Mouse (Mus musculus): Measurements from ENCODE around the gene Atp1b2. TPM values are rescaled to one million over a fixed set of nuclear protein-coding genes. Genes with fewer than 3 reads are reported as not detected.

Gene Atp1b2
- total RNA-seq, 2 experiments from 2014 or later = 31.8 to 31.9 TPM

- no peak for DNase-seq
- intact Hi-C loops (cut with DNase I) = no loop called here
These were observed 5.2 kb upstream of the Atp1b2 start for GRCm38 (mm10) chr11:69610899-69611298.

DNA sequence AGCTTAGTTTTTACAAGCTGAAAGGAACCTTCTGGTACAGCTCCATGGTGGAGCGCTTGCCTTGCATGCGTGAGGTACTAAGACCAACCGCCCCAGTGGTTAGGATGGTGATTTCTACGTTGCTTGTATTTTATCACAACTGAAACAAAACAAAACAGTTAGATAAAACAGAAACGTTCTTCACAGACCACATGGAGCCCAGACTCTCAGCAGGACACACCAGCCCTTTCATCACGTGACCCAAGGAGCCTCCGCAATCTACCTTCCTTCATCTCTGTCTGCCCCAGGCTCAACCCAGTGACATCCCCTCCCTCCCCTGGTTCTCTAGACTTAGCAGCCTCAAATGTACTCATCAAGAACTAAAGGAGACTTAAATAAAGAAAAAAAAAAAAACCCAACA, 3.7 kb upstream of the Atp1b2 start:
- intact Hi-C loops (cut with DNase I) = no loop called here
- no peak for DNase-seq

GRCm38 (mm10) chr11:69608525-69608924, 2.8 kb upstream of the Atp1b2 start:
- intact Hi-C loops (cut with DNase I) = no loop called here
- DNase-seq = no peak

GRCm38 (mm10) chr11:69606832-69607231, 1.1 kb upstream of the Atp1b2 start:
- intact Hi-C loops (cut with DNase I) = no loop called here
- no peak for DNase-seq

- intact Hi-C loops (cut with DNase I) = no loop called here
- DNase-seq = no peak
These were observed 701 bp upstream of the Atp1b2 start for GRCm38 (mm10) chr11:69606491-69606795.

DNA sequence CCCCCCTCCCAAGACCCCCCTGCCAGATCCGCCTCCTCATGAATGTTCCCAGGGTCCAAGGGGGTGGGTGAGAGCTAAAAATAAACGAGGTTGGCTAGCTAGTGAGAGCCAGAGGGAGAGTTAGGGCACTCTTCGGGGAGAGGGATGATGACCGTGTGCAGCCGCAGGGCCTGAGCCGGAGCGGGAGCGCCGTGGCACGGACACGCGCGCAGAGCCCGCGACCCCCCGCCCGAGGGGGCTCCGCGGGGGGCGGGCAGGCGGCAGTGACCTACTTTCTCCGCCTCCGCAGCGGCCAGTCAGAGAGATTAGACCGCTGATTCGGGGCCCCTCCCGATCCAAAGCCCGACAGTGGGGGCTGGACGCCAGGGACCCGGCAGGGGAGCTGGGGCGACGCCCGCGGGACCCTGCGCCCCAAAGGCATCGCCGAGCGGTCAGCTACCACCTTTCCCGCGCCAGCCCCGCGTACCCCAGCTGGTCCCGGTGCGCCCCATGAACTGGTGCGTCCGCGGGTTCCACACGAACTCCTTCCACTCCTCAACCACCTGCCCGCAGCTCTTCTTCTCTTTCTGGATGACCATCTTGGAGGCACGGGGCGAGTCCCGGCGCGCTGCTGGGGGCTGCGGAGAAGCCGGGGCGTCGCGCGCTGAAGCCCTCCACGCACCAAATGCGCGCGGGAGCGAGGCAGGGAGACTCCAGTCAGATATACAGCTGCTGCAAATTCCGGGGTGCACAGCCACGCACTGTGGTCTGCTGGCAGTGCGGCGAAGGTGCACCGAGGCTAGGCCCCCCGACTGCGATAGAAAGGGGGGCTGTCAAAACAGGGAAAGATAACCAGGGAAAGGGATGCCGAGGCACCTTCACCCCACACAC, 712 bp downstream of the Atp1b2 start:
- peak; percentile 34 to 39 for DNase-seq
- intact Hi-C loops (cut with DNase I) = loop anchor here (2.0 kb wide), 1 partner anchor 24 kb away; the partner anchor contains the start of genes Trp53 and Wrap53

DNA sequence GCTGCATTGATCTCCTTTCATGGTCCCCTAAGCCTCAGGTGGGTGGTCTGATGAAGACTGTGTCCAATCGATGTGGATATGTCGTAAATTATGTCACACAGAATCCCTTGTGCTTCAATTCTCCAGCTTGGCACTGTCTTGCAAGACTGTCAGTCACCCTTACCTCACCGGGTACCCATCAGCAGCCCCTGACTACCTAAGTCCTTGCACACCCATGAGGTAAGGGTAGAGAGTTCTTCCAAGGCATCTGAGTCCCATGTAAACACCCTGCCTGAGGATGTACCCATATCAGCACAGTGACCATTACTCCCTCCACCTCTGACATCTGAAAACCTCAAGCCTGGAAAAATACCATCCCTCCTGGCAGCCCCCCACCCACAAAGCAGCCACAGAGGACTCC, 1.4 kb downstream of the Atp1b2 start:
- intact Hi-C loops (cut with DNase I) = loop anchor here (2.0 kb wide), 1 partner anchor 24 kb away; the partner anchor contains the start of genes Trp53 and Wrap53
- no peak for DNase-seq

DNA sequence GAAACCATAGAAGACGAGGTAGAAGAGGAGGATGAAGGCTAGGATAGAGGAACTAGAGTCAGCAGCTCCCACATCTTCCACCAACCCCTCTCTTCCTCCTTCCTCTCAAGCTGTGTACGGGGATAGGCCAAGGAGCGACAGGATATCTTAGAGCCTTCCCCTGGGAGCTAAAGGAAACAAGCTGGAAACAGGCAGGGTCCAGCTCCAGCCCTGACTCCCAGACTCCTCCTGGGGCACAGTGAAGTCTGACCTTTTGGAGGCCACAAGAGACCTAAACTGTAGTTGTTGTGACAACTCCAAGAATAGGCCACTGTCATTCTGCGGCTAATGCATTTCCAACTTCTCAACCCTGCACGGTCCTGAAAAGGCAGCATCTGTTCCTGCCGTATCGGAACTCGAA, 2.2 kb downstream of the Atp1b2 start:
- intact Hi-C loops (cut with DNase I) = no loop called here
- peak in 1 of 2 experiments; percentile 42 for DNase-seq

GRCm38 (mm10) chr11:69601768-69602167, 4.0 kb downstream of the Atp1b2 start:
- intact Hi-C loops (cut with DNase I) = loop anchor here (2.0 kb wide), 1 partner anchor 15 kb away; no protein-coding TSS in a partner anchor
- no peak for DNase-seq

GRCm38 (mm10) chr11:69600098-69600497, 5.6 kb downstream of the Atp1b2 start:
- peak; percentile 62 to 80 for DNase-seq
- intact Hi-C loops (cut with DNase I) = loop anchor here (2.0 kb wide), 1 partner anchor 13 kb away; no protein-coding TSS in a partner anchor

DNA sequence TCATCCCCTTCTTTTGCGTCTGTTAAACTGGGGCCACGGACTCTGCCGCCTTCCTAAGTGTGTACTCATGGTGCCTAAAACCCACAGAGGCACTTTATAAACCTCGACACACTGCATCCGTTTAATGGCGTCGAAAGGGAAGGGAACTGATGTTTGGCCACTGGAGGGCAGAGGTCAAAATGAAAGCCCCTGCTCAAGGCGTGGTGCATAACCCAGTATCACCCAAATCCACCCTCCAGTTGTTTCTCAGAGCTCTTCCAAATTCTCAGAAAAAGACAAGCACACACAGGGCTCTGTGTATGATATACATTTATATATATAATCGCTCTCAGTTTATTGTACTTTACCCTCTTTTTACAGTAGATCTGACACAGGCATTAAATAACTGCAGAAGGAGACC, 6.3 kb downstream of the Atp1b2 start:
- intact Hi-C loops (cut with DNase I) = no loop called here

GRCm38 (mm10) chr11:69594853-69595252, 10.9 kb downstream of the Atp1b2 start:
- no peak for DNase-seq
- intact Hi-C loops (cut with DNase I) = no loop called here

More for the DNA sequence above, 6.3 kb downstream of the Atp1b2 start:
- DNase-seq = no peak

GRCm38 (mm10) chr11:69592799-69593198, 12.9 kb downstream of the Atp1b2 start:
- no peak for DNase-seq
- intact Hi-C loops (cut with DNase I) = no loop called here

DNA sequence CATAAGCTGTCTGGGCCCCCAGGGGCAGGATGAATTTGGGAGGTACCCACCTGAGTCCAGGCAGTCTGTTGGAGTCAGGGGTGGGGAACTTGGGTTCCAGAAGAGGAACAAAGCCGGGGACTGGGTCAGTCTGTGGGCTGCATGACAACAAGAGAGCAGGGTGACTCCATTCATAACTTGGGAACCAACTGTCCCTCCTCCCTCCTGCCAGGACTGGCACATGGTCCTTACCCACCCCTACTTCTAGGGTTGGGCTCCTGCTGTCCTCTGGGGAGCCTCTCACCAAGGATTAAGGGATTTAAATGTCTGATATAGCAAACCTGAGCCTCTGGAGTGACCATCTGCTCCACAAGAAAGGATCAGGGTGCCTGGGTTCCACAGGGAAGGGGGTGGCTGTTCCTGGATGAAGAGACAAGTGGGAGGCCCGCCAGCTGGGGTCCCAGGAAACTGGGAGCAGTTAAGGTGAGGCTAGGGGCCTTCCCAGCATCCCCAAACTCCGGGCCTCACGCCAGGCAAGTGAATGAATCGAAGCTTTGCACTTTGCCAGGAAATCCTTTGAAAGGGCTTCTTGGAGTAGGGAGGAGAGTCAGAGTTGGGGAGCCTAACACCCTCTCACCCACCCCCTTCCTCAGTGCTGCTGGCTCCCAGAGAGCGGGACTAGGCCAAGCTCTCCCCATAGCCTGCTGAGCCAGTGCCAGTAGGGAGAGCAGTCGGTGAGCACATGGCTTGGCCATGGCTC, 13.7 kb downstream of the Atp1b2 start:
- DNase-seq = peak in 1 of 2 experiments; percentile 8
- intact Hi-C loops (cut with DNase I) = no loop called here

DNA sequence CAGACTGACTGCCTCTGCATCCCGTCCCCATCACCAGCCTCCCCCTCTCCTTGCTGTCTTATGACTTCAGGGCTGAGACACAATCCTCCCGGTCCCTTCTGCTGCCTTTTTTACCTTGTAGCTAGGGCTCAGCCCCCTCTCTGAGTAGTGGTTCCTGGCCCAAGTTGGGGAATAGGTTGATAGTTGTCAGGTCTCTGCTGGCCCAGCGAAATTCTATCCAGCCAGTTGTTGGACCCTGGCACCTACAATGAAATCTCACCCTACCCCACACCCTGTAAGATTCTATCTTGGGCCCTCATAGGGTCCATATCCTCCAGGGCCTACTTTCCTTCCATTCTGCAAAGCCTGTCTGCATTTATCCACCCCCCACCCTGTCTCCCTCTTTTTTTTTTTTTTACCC, 14.3 kb downstream of the Atp1b2 start:
- no peak for DNase-seq
- intact Hi-C loops (cut with DNase I) = no loop called here

DNA sequence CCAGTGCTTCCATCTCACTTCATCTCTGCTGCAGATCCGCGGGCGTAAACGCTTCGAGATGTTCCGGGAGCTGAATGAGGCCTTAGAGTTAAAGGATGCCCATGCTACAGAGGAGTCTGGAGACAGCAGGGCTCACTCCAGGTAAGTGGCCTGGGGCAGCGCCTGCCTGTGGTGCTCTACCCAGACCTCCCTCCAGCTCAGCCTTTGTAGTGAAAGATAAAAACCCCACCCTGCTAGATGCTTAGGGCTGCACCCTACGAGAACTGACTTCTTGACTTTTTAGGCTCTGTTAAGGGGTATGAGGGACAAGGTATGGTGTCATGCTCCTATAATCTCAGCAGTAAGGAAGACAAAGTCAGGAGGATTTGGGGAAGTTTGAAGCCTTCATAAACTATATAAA, 15.1 kb downstream of the Atp1b2 start:
- intact Hi-C loops (cut with DNase I) = no loop called here
- no peak for DNase-seq

DNA sequence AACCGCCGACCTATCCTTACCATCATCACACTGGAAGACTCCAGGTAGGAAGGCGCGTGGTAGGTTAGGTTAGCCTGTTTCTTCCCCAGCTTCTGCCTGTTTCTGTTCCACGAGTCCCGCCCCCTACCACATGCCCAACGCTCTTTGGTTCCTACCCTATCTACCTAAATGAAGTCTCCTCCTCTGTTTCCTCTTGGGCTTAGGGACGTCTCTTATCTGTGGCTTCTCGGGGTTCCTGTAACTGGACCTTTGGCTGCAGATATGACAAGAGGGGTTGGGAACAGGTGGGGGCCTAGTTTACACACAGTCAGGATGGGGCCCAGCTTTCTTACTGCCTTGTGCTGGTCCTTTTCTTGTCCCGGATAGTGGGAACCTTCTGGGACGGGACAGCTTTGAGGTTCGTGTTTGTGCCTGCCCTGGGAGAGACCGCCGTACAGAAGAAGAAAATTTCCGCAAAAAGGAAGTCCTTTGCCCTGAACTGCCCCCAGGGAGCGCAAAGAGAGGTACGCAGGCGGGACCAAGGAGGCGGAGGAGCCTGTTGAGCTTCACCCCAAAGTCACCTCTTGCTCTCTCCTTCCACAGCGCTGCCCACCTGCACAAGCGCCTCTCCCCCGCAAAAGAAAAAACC, 16.4 kb downstream of the Atp1b2 start:
- intact Hi-C loops (cut with DNase I) = no loop called here
- DNase-seq = no peak

GRCm38 (mm10) chr11:69585718-69586325, 19.9 kb downstream of the Atp1b2 start:
- intact Hi-C loops (cut with DNase I) = loop anchor here (2.0 kb wide), 1 partner anchor 15 kb away; no protein-coding TSS in a partner anchor

GRCm38 (mm10) chr11:69584937-69585336, 20.8 kb downstream of the Atp1b2 start:
- intact Hi-C loops (cut with DNase I) = no loop called here
- no peak for DNase-seq

More at GRCm38 (mm10) chr11:69585718-69586325, 19.9 kb downstream of the Atp1b2 start:
- no peak for DNase-seq

DNA sequence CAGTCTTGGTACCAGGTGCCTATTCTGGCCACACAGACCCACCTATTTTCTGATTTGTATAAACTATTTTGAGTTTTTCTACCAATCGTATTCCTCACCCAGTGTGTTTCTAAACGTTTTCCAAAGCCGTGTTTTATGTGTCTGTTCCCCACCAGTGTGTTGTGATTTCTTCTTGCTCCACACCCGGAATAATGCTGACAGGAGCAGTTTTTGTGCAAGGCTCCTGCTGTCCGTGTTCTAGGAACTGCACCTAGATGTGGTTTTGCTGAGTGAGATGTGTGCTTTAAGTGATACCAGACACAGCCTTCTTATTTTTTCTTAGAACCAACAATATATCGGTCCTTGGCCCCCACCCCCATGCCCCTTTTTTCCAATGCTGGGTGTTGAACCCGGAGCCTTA, 21.7 kb downstream of the Atp1b2 start:
- no peak for DNase-seq
- intact Hi-C loops (cut with DNase I) = no loop called here
